8 mouse cellular contexts compared by ENCODE assay signal in the genomic region with DNA sequence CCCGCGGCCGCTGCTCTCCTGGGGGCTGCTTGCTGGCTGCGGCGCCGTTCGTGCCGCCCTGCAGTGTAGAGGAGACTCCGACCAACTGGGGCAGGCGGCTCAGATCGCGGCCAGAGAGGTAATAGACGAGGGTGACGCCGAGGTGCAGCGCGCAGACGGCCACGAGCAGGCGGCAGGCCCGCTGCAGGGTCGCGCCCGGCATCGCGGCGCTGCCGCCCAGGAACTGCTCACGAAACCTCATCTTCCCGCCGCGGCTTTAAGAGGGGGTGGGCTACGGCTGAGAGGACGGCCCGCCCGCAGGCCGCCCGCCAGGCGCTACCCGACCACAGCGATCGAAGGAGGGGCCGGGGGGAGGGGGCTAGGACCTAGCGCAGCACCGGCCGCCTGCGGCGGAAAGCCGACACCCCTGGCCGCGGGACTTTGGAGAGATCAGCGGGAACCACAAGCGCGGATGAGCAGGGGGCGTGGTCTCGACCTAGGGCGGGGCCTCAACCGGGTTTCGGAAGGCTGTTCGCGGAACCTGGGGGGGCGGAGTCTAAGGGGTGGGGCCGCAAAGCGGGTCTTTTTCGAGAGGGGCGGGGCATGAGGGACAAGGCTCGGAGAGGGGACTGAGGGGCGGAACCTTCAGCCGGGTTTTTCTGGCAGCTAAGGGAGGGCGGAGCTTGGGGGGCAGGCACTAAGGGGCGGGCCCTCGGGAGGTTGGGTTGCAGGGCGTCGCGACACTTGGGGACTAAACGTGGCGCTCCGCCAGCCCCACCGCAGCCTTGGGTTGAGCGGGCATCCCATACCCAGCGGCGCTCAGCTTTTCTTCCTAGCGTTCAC. TPM values are rescaled to one million over a fixed set of nuclear protein-coding genes. Genes with fewer than 3 reads are reported as not detected.
DNase-seq lines count a peak whose midpoint lies in the region; ATAC-seq and TF ChIP-seq lines count a peak whose summit lies in the region.

A gene (minus strand): TSS at position 441 of the 822 bp plus-strand sequence.

- H3K9ac ChIP-seq in ES-E14 (ENCODE audit: insufficient read depth, low read depth, low read length, poor library complexity, severe bottlenecking) = peak within 1 kb of the TSS; percentile 90
- peak within 1 kb of the TSS; percentile 82 for H3K9ac ChIP-seq in forebrain, embryonic 16.5 days (replicated peaks; ENCODE audit: low read depth, low read length)
- peak within 1 kb of the TSS; percentile 90 for H3K9ac ChIP-seq in lung, embryonic 14.5 days

- no peak for TF ChIP-seq CTCF in layer of hippocampus, adult 2 months (conservative IDR thresholded peaks at IDR 0.05)
- no peak for TF ChIP-seq CTCF in lung, embryonic 14.5 days (IDR thresholded peaks at IDR 0.05; ENCODE audit: low read depth)
- TF ChIP-seq CTCF in olfactory bulb, adult 2 months (IDR thresholded peaks at IDR 0.05; ENCODE audit: insufficient read depth, low read depth, low read length) = no peak
- TF ChIP-seq CTCF in thymus, adult 2 months (IDR thresholded peaks at IDR 0.05; ENCODE audit: borderline replicate concordance, control insufficient read depth, extremely low read depth, insufficient read depth, low read length, poor library complexity) = peak; percentile 51; the same call in 1 of the 2 replicates

- no peaks in the 10 kb centered on the region; the same call in 1 of the 2 replicates for H3K36me3 ChIP-seq in ES-E14 (ENCODE audit: control insufficient read depth, insufficient read depth, low read length, poor library complexity, severe bottlenecking)
- no peaks in the 10 kb centered on the region for H3K36me3 ChIP-seq in forebrain, embryonic 16.5 days (ENCODE audit: control insufficient read depth, insufficient read depth)
- no peaks in the 10 kb centered on the region for H3K36me3 ChIP-seq in lung, embryonic 14.5 days (ENCODE audit: insufficient read depth)
- no peaks in the 10 kb centered on the region for H3K36me3 ChIP-seq in thymus, adult 2 months (ENCODE audit: control insufficient read depth, insufficient read depth, low read length)

- WGBS in forebrain, embryonic 16.5 days = under 1% methylated on average over 74 of the region's 83 CpGs
- WGBS in lung, embryonic 14.5 days = under 1% methylated on average over 77 of the region's 83 CpGs
- WGBS in olfactory bulb, adult 2 months = under 1% methylated on average over 78 of the region's 83 CpGs
- whole genome bisulfite sequencing in thymus, adult 2 months = under 1% methylated on average over 83 of the region's 83 CpGs

- peak; percentile 40; the same call in 1 of the 2 replicates for TF ChIP-seq POLR2A in olfactory bulb, adult 2 months (IDR thresholded peaks at IDR 0.05; ENCODE audit: insufficient read depth, low read depth, low read length)
- TF ChIP-seq POLR2A in thymus, adult 2 months (IDR thresholded peaks at IDR 0.05; ENCODE audit: control insufficient read depth, extremely low read depth, insufficient read depth, low read length, poor library complexity) = peak; percentile 73; the same call in 1 of the 2 replicates

- in situ Hi-C loops in ES-E14 (cut with MboI; ENCODE audit: low sequenced_read_pairs in 2 of 2, unreplicated experiment in 2 of 2) = no loop called here

- peaks cover 4 to 9% of the 10 kb centered on the region in 2 experiments; a peak in 2 of 4 replicates for H3K4me1 ChIP-seq in ES-E14 (ENCODE audit: control insufficient read depth in 2 of 2, insufficient read depth in 2 of 2, low read length in 2 of 2, poor library complexity in 1 of 2)
- peaks cover 29% of the 10 kb centered on the region for H3K4me1 ChIP-seq in forebrain, embryonic 16.5 days (replicated peaks; ENCODE audit: control insufficient read depth, insufficient read depth, low read length)
- H3K4me1 ChIP-seq in lung, embryonic 14.5 days (ENCODE audit: insufficient read depth) = peaks cover 20% of the 10 kb centered on the region
- H3K4me1 ChIP-seq in olfactory bulb, adult 2 months (ENCODE audit: control insufficient read depth, insufficient read depth, low read length) = peaks cover 4% of the 10 kb centered on the region; the same call in 1 of the 2 replicates
- H3K4me1 ChIP-seq in thymus, adult 2 months (replicated peaks; ENCODE audit: control insufficient read depth, insufficient read depth, low read length) = peaks cover 32% of the 10 kb centered on the region

- H3K9me3 ChIP-seq in ES-E14 (ENCODE audit: control insufficient read depth, insufficient read depth, low read depth, low read length) = no peaks in the 10 kb centered on the region
- no peaks in the 10 kb centered on the region for H3K9me3 ChIP-seq in forebrain, embryonic 16.5 days (ENCODE audit: control insufficient read depth, low read length)
- H3K9me3 ChIP-seq in lung, embryonic 14.5 days (ENCODE audit: low read depth, low read length) = no peaks in the 10 kb centered on the region

- H3K27me3 ChIP-seq in forebrain, embryonic 16.5 days (replicated peaks; ENCODE audit: control insufficient read depth, insufficient read depth, low read length) = no peaks in the 10 kb centered on the region
- H3K27me3 ChIP-seq in lung, embryonic 14.5 days (ENCODE audit: insufficient read depth, low read length) = no peaks in the 10 kb centered on the region
- H3K27me3 ChIP-seq in thymus, adult 2 months (ENCODE audit: control insufficient read depth, insufficient read depth, low read length) = no peaks in the 10 kb centered on the region

- DNase-seq in ES-E14 (ENCODE audit: low read depth, low spot score) = peak; percentile 99
- DNase-seq in cerebellum, adult 11-12 months = peak; percentile 90
- DNase-seq in heart, postnatal 36 days = peak; percentile 99
- peak; percentile 94 to 95 for DNase-seq in layer of hippocampus, adult 2 months (ENCODE audit: low spot score in 2 of 2)
- peak; percentile 100 for DNase-seq in lung, embryonic 14.5 days
- DNase-seq in thymus, adult 2 months = peak; percentile 100

- H3K4me2 ChIP-seq in forebrain, embryonic 16.5 days (ENCODE audit: low read length) = peak within 1 kb of the TSS; percentile 83
- H3K4me2 ChIP-seq in lung, embryonic 14.5 days = peak within 1 kb of the TSS; percentile 97

- intact Hi-C loops in heart, postnatal 36 days (cut with DNase I) = loop anchor here (2.0 to 5.0 kb wide), 3 partner anchors 33 to 94 kb away; a partner anchor contains a TSS

- ATAC-seq in forebrain, embryonic 16.5 days = peak; percentile 91
- peak; percentile 97 for ATAC-seq in lung, embryonic 14.5 days (ENCODE audit: insufficient read depth)

- H3K4me3 ChIP-seq in ES-E14 (ENCODE audit: insufficient read depth in 1 of 2, low read depth in 1 of 2, low read length in 2 of 2, poor library complexity in 1 of 2, severe bottlenecking in 1 of 2) = peak within 1 kb of the TSS; percentile 90 to 96
- peak within 1 kb of the TSS; percentile 74 for H3K4me3 ChIP-seq in forebrain, embryonic 16.5 days (replicated peaks; ENCODE audit: low read length)
- peak within 1 kb of the TSS; percentile 70 for H3K4me3 ChIP-seq in layer of hippocampus, adult 2 months
- peak within 1 kb of the TSS; percentile 77 for H3K4me3 ChIP-seq in lung, embryonic 14.5 days (ENCODE audit: low read depth, low read length)
- H3K4me3 ChIP-seq in olfactory bulb, adult 2 months (ENCODE audit: insufficient read depth, low read depth, low read length) = peak within 1 kb of the TSS; percentile 76
- H3K4me3 ChIP-seq in thymus, adult 2 months (ENCODE audit: control insufficient read depth, insufficient read depth, low read length) = peak within 1 kb of the TSS; percentile 63

- H3K27ac ChIP-seq in ES-E14 (ENCODE audit: insufficient read depth, low read depth, low read length, poor library complexity, severe bottlenecking) = peak within 1 kb of the TSS; percentile 66
- H3K27ac ChIP-seq in forebrain, embryonic 16.5 days (ENCODE audit: low read length) = peak within 1 kb of the TSS; percentile 76
- peak within 1 kb of the TSS; percentile 91 for H3K27ac ChIP-seq in layer of hippocampus, adult 2 months
- H3K27ac ChIP-seq in lung, embryonic 14.5 days (ENCODE audit: low read depth) = peak within 1 kb of the TSS; percentile 94
- H3K27ac ChIP-seq in olfactory bulb, adult 2 months (ENCODE audit: insufficient read depth, low read depth, low read length) = peak within 1 kb of the TSS; percentile 19
- H3K27ac ChIP-seq in thymus, adult 2 months (ENCODE audit: control insufficient read depth, insufficient read depth, low read length) = peak within 1 kb of the TSS; percentile 45

TF ChIP-seq in ES-E14, 5 proteins besides CTCF, POLR2A, EP300 and RAD21:
- TF ChIP-seq ZNF384 (IDR thresholded peaks at IDR 0.05; ENCODE audit: low read depth, low read length) = no peak
- TF ChIP-seq CHD2 (IDR thresholded peaks at IDR 0.05; ENCODE audit: low read depth, low read length) = peak; percentile 78
- TF ChIP-seq HCFC1 (IDR thresholded peaks at IDR 0.05; ENCODE audit: borderline replicate concordance, insufficient read depth, low read length) = 0 out of 2 replicates have a peak, but pooled peaks have one; percentile 53
- no peak for TF ChIP-seq ZC3H11A (IDR thresholded peaks at IDR 0.05; ENCODE audit: borderline replicate concordance, low read depth, low read length)

RNA-seq across cellular contexts. Expression of the gene that starts here (rescaled TPM):
- 29.2 and 35.8 TPM in 2 replicates for total RNA-seq in ES-E14 (2012; rRNA removed)
- polyA plus RNA-seq in forebrain, embryonic 16.5 days (2015; fragmentation: Nextera tagmentation; extraction: Ambion mirVana) = 6.9 and 7.7 TPM in 2 replicates
- 10 to 100 TPM; 62.1 to 69.1 TPM for total RNA-seq in heart, postnatal 36 days (2021)
- total RNA-seq in layer of hippocampus, adult 2 months (2021) = 10 to 100 TPM in 1 of 2 experiments, 1 to 10 TPM in 1; 8.5 to 10.8 TPM
- polyA plus RNA-seq in lung, embryonic 14.5 days (2014; fragmentation: Nextera tagmentation; extraction: Ambion mirVana) = 64.4 and 66.5 TPM in 2 replicates
- not detected in 2 replicates for polyA plus RNA-seq in olfactory bulb, adult 2 months (2012; ENCODE audit: insufficient read depth, insufficient read length, low replicate concordance, missing spikeins)
- polyA plus RNA-seq in thymus, adult 2 months (2012; rRNA removed) = 34.1 and 49.4 TPM in 2 replicates

Comparison
In these comparisons a context has a peak if more than half of its experiments do, and no peak if none do; other contexts are left out.
1. Peak in every context shown above with its lines: DNase-seq, ATAC-seq, H3K4me3 ChIP-seq and H3K27ac ChIP-seq.
2. H3K27ac ChIP-seq: peak in every context shown above with its lines; median percentile 94 in lung, embryonic 14.5 days; 91 in layer of hippocampus, adult 2 months; 76 in forebrain, embryonic 16.5 days; 66 in ES-E14; 45 in thymus, adult 2 months; 19 in olfactory bulb, adult 2 months.